8 mouse cellular contexts compared by ENCODE assay signal in genomic region chr5:108651823-108652222, GRCm38 (mm10). TPM values are rescaled to one million over a fixed set of nuclear protein-coding genes. Genes with fewer than 3 reads are reported as not detected.
A peak's percentile ranks its signal among the peaks of the same experiment; 100 is the strongest.
DNase-seq lines count a peak whose midpoint lies in the region; ATAC-seq and TF ChIP-seq lines count a peak whose summit lies in the region.

No protein-coding gene starts in this region.

- H3K9me3 ChIP-seq in forebrain, embryonic 13.5 days (replicated peaks), result no peaks in the 10 kb centered on the region
- H3K9me3 ChIP-seq in forebrain, embryonic 10.5 days, result no peaks in the 10 kb centered on the region
- H3K9me3 ChIP-seq in CH12.LX (replicated peaks; ENCODE audit: low read length), result no peaks in the 10 kb centered on the region
- no peaks in the 10 kb centered on the region for H3K9me3 ChIP-seq in heart, postnatal 0 days (replicated peaks; ENCODE audit: control insufficient read depth, low read length)

- H3K36me3 ChIP-seq in forebrain, embryonic 13.5 days (ENCODE audit: poor library complexity, severe bottlenecking), result peaks cover 93% of the 10 kb centered on the region
- peaks cover 99% of the 10 kb centered on the region for H3K36me3 ChIP-seq in forebrain, embryonic 10.5 days (replicated peaks)
- peaks cover 73 to 98% of the 10 kb centered on the region in 2 experiments for H3K36me3 ChIP-seq in CH12.LX (replicated peaks in 1 of 2; ENCODE audit: control insufficient read depth in 1 of 2, insufficient read depth in 1 of 2, low read length in 1 of 2)
- H3K36me3 ChIP-seq in heart, postnatal 0 days (replicated peaks; ENCODE audit: control insufficient read depth, insufficient read depth, low read length), result peaks cover 77% of the 10 kb centered on the region

- no peaks in the 10 kb centered on the region for H3K27me3 ChIP-seq in forebrain, embryonic 13.5 days
- H3K27me3 ChIP-seq in forebrain, embryonic 10.5 days (ENCODE audit: poor library complexity, severe bottlenecking), result no peaks in the 10 kb centered on the region
- H3K27me3 ChIP-seq in CH12.LX (replicated peaks), result no peaks in the 10 kb centered on the region
- no peaks in the 10 kb centered on the region for H3K27me3 ChIP-seq in heart, postnatal 0 days (ENCODE audit: control insufficient read depth, insufficient read depth, low read length)

- TF ChIP-seq EP300 in CH12.LX (IDR thresholded peaks at IDR 0.05; ENCODE audit: low read length), result no peak
- no peak for TF ChIP-seq EP300 in heart, postnatal 0 days (IDR thresholded peaks at IDR 0.05; ENCODE audit: low read depth)

- H3K79me2 ChIP-seq in CH12.LX (replicated peaks; ENCODE audit: control insufficient read depth, extremely low read depth, insufficient read depth, poor library complexity, severe bottlenecking), result no peaks in the 10 kb centered on the region

- H3K4me2 ChIP-seq in forebrain, embryonic 13.5 days, result no peak overlapping the region
- no peak overlapping the region for H3K4me2 ChIP-seq in CH12.LX (ENCODE audit: insufficient read depth, low read depth, poor library complexity, severe bottlenecking)
- H3K4me2 ChIP-seq in heart, postnatal 0 days (ENCODE audit: low read depth, low read length), result no peak overlapping the region

- no peak overlapping the region for H3K4me3 ChIP-seq in forebrain, embryonic 13.5 days
- no peak overlapping the region for H3K4me3 ChIP-seq in forebrain, embryonic 10.5 days
- no peak overlapping the region for H3K4me3 ChIP-seq in CH12.LX (replicated peaks in 1 of 3; ENCODE audit: low read depth in 2 of 3, low read length in 2 of 3, poor library complexity in 1 of 3)
- H3K4me3 ChIP-seq in heart, postnatal 0 days (ENCODE audit: low read depth, low read length), result no peak overlapping the region

- H3K4me1 ChIP-seq in forebrain, embryonic 13.5 days, result no peaks in the 10 kb centered on the region
- H3K4me1 ChIP-seq in forebrain, embryonic 10.5 days, result no peaks in the 10 kb centered on the region
- H3K4me1 ChIP-seq in CH12.LX (ENCODE audit: control insufficient read depth in 1 of 2, insufficient read depth in 2 of 2), result no peaks in the 10 kb centered on the region
- no peaks in the 10 kb centered on the region for H3K4me1 ChIP-seq in heart, postnatal 0 days (ENCODE audit: control insufficient read depth, insufficient read depth)

- peak; percentile 50; the same call in 1 of the 2 replicates for ATAC-seq in forebrain, embryonic 13.5 days
- no peak; the same call in 1 of the 2 replicates for ATAC-seq in heart, postnatal 0 days (ENCODE audit: insufficient read depth, low read depth)
- ATAC-seq in megakaryocyte, adult 5-6 weeks (ENCODE audit: poor library complexity, severe bottlenecking), result peak; percentile 86

- no peak for DNase-seq in forebrain, embryonic 10.5 days (ENCODE audit: extremely low spot score, low spot score)
- DNase-seq in CH12.LX (ENCODE audit: extremely low read depth), result peak; percentile 57
- peak; percentile 81 for DNase-seq in cerebellum, adult 8-10 months
- no peak for DNase-seq in heart, postnatal 0 days (ENCODE audit: low spot score)
- DNase-seq in kidney, postnatal 25 days, result peak; percentile 79 to 88
- DNase-seq in spleen, postnatal 4 days (ENCODE audit: low spot score in 2 of 2), result peak; percentile 52 to 66

- H3K9ac ChIP-seq in forebrain, embryonic 13.5 days, result no peak overlapping the region
- H3K9ac ChIP-seq in CH12.LX (ENCODE audit: insufficient read depth, low read depth), result no peak overlapping the region
- no peak overlapping the region for H3K9ac ChIP-seq in heart, postnatal 0 days (replicated peaks; ENCODE audit: low read depth, low read length)

- dilution Hi-C loops in CH12.LX (cut with MboI; ENCODE audit: extremely low pct_ligation_motif_present, extremely low pct_unique_long_range_greater_than_20kb, low sequenced_read_pairs), result no loop called here

- TF ChIP-seq CTCF in CH12.LX (conservative IDR thresholded peaks at IDR 0.05 in 1 of 2, IDR thresholded peaks at IDR 0.05 in 1 of 2; ENCODE audit: low read depth in 2 of 2, low read length in 2 of 2), result peak; percentile 11 to 93; a peak in 2 of 4 replicates
- peak; percentile 69 for TF ChIP-seq CTCF in heart, postnatal 0 days (IDR thresholded peaks at IDR 0.05; ENCODE audit: low read depth)

- in situ Hi-C loops in CH12.LX (cut with MboI; ENCODE audit: low pct_ligation_motif_present, low pct_unique_long_range_greater_than_20kb, low sequenced_read_pairs), result loop anchor here (25.0 kb wide), 1 partner anchor 215 kb away; the partner anchor contains the start of genes Atp5k and Mfsd7a

- no peak overlapping the region for H3K27ac ChIP-seq in forebrain, embryonic 13.5 days
- no peak overlapping the region for H3K27ac ChIP-seq in forebrain, embryonic 10.5 days
- H3K27ac ChIP-seq in CH12.LX (ENCODE audit: insufficient read depth, low read depth), result no peak overlapping the region
- H3K27ac ChIP-seq in heart, postnatal 0 days (ENCODE audit: low read depth), result no peak overlapping the region

- TF ChIP-seq POLR2A in CH12.LX (IDR thresholded peaks at IDR 0.05; ENCODE audit: low read depth, low read length), result no peak

- TF ChIP-seq RAD21 in CH12.LX (IDR thresholded peaks at IDR 0.05; ENCODE audit: low read depth, low read length), result peak; percentile 76

- 56% methylated on average over 1 of the region's 1 CpGs for WGBS in forebrain, embryonic 13.5 days
- 56% methylated on average over 1 of the region's 1 CpGs for whole genome bisulfite sequencing in forebrain, embryonic 10.5 days
- 45% methylated on average over 1 of the region's 1 CpGs for WGBS in heart, postnatal 0 days

TF ChIP-seq in CH12.LX, 34 proteins besides CTCF, POLR2A, EP300 and RAD21:
- no peak for TF ChIP-seq MAFK (IDR thresholded peaks at IDR 0.05; ENCODE audit: insufficient replicate concordance, low read length)
- no peak for TF ChIP-seq RCOR1 (conservative IDR thresholded peaks at IDR 0.05; ENCODE audit: low read depth, low read length)
- TF ChIP-seq SMC3 (IDR thresholded peaks at IDR 0.05; ENCODE audit: low read depth, low read length), result peak; percentile 68
- TF ChIP-seq ZMIZ1 (IDR thresholded peaks at IDR 0.05; ENCODE audit: low read depth, low read length), result no peak
TF ChIP-seq in CH12.LX: peak in this region for 1.

RNA-seq across cellular contexts. Expression of gene Idua, which starts 8.3 kb away (rescaled TPM):
- 7.7 and 7.9 TPM in 2 replicates for polyA plus RNA-seq in forebrain, embryonic 13.5 days (2015; fragmentation: Nextera tagmentation; extraction: Ambion mirVana)
- 10.2 and 11.0 TPM in 2 replicates for polyA plus RNA-seq in forebrain, embryonic 10.5 days (2016; fragmentation: Nextera tagmentation; extraction: Ambion mirVana)
- 4.0 and 5.8 TPM in 2 replicates for total RNA-seq in CH12.LX (2012; rRNA removed)
- 2.1 and 2.3 TPM in 2 replicates for total RNA-seq in CH12.LX (2014; rRNA removed)
- polyA plus RNA-seq in CH12.LX (2012; ENCODE audit: insufficient read length, low read depth), result 10.6 and 10.8 TPM in 2 replicates
- total RNA-seq in heart, postnatal 0 days (2014; rRNA removed; ENCODE audit: low replicate concordance), result 8.9 and 25.6 TPM in 2 replicates
- 9.0 and 9.6 TPM in 2 replicates for polyA plus RNA-seq in heart, postnatal 0 days (2015; fragmentation: Nextera tagmentation; extraction: Ambion mirVana)
- 14.0 and 17.4 TPM in 2 replicates for total RNA-seq in megakaryocyte, adult 5-6 weeks (2015)
- 6.3 and 9.9 TPM in 2 replicates for total RNA-seq in megakaryocyte, adult 5-6 weeks (2017)

RNA-seq across cellular contexts. Expression of gene Dgkq, which starts 17.6 kb away (rescaled TPM):
- 13.7 and 19.0 TPM in 2 replicates for polyA plus RNA-seq in forebrain, embryonic 13.5 days (2015; fragmentation: Nextera tagmentation; extraction: Ambion mirVana)
- 11.3 and 13.3 TPM in 2 replicates for polyA plus RNA-seq in forebrain, embryonic 10.5 days (2016; fragmentation: Nextera tagmentation; extraction: Ambion mirVana)
- total RNA-seq in CH12.LX (2012; rRNA removed) (8.5 and 9.1 TPM in 2 replicates), CH12.LX (2014; rRNA removed) (3.7 and 5.5 TPM in 2 replicates)
- polyA plus RNA-seq in CH12.LX (2012; ENCODE audit: insufficient read length, low read depth), result 4.4 and 5.0 TPM in 2 replicates
- 11.9 and 34.7 TPM in 2 replicates for total RNA-seq in heart, postnatal 0 days (2014; rRNA removed; ENCODE audit: low replicate concordance)
- 2.9 and 3.0 TPM in 2 replicates for polyA plus RNA-seq in heart, postnatal 0 days (2015; fragmentation: Nextera tagmentation; extraction: Ambion mirVana)
- 5.2 and 5.9 TPM in 2 replicates for total RNA-seq in megakaryocyte, adult 5-6 weeks (2015)
- 6.8 and 15.6 TPM in 2 replicates for total RNA-seq in megakaryocyte, adult 5-6 weeks (2017)

RNA-seq across cellular contexts. Expression of gene Tmem175, which starts 22.3 kb away (rescaled TPM):
- 19.9 and 20.0 TPM in 2 replicates for polyA plus RNA-seq in forebrain, embryonic 13.5 days (2015; fragmentation: Nextera tagmentation; extraction: Ambion mirVana)
- 17.6 TPM in 2 replicates for polyA plus RNA-seq in forebrain, embryonic 10.5 days (2016; fragmentation: Nextera tagmentation; extraction: Ambion mirVana)
- 15.5 and 20.3 TPM in 2 replicates for total RNA-seq in CH12.LX (2012; rRNA removed)
- total RNA-seq in CH12.LX (2014; rRNA removed), result 18.3 and 25.4 TPM in 2 replicates
- polyA plus RNA-seq in CH12.LX (2012; ENCODE audit: insufficient read length, low read depth), result 20.0 and 21.4 TPM in 2 replicates
- 16.3 and 24.5 TPM in 2 replicates for total RNA-seq in heart, postnatal 0 days (2014; rRNA removed; ENCODE audit: low replicate concordance)
- polyA plus RNA-seq in heart, postnatal 0 days (2015; fragmentation: Nextera tagmentation; extraction: Ambion mirVana), result 12.3 and 14.5 TPM in 2 replicates
- total RNA-seq in megakaryocyte, adult 5-6 weeks (2015), result 18.7 and 21.5 TPM in 2 replicates
- total RNA-seq in megakaryocyte, adult 5-6 weeks (2017), result 8.7 and 11.7 TPM in 2 replicates

RNA-seq across cellular contexts. Expression of gene Gak, which starts 22.3 kb away (rescaled TPM):
- polyA plus RNA-seq in forebrain, embryonic 13.5 days (2015; fragmentation: Nextera tagmentation; extraction: Ambion mirVana), result 45.3 and 50.5 TPM in 2 replicates
- 62.8 and 64.2 TPM in 2 replicates for polyA plus RNA-seq in forebrain, embryonic 10.5 days (2016; fragmentation: Nextera tagmentation; extraction: Ambion mirVana)
- total RNA-seq in CH12.LX (2012; rRNA removed), result 61.6 and 67.3 TPM in 2 replicates
- total RNA-seq in CH12.LX (2014; rRNA removed), result 49.9 and 50.7 TPM in 2 replicates
- 59.0 and 65.2 TPM in 2 replicates for polyA plus RNA-seq in CH12.LX (2012; ENCODE audit: insufficient read length, low read depth)
- total RNA-seq in heart, postnatal 0 days (2014; rRNA removed; ENCODE audit: low replicate concordance), result 29.4 and 48.9 TPM in 2 replicates
- 13.4 and 15.0 TPM in 2 replicates for polyA plus RNA-seq in heart, postnatal 0 days (2015; fragmentation: Nextera tagmentation; extraction: Ambion mirVana)
- total RNA-seq in megakaryocyte, adult 5-6 weeks (2015), result 78.9 and 80.8 TPM in 2 replicates
- 110 and 120 TPM in 2 replicates for total RNA-seq in megakaryocyte, adult 5-6 weeks (2017)

RNA-seq across cellular contexts. Expression of gene Slc26a1, which starts 23.5 kb away (rescaled TPM):
- polyA plus RNA-seq in forebrain, embryonic 13.5 days (2015; fragmentation: Nextera tagmentation; extraction: Ambion mirVana), result 1.5 and 1.6 TPM in 2 replicates
- 0.77 and 1.0 TPM in 2 replicates for polyA plus RNA-seq in forebrain, embryonic 10.5 days (2016; fragmentation: Nextera tagmentation; extraction: Ambion mirVana)
- 0.08 TPM in 2 replicates for total RNA-seq in CH12.LX (2012; rRNA removed)
- not detected in 2 replicates for total RNA-seq in CH12.LX (2014; rRNA removed)
- 0.07 and 0.11 TPM in 2 replicates for polyA plus RNA-seq in CH12.LX (2012; ENCODE audit: insufficient read length, low read depth)
- 0.08 TPM in 1 of 2 replicates, not detected in the other for total RNA-seq in heart, postnatal 0 days (2014; rRNA removed; ENCODE audit: low replicate concordance)
- polyA plus RNA-seq in heart, postnatal 0 days (2015; fragmentation: Nextera tagmentation; extraction: Ambion mirVana), result 0.11 and 0.23 TPM in 2 replicates
- 0.02 and 0.57 TPM in 2 replicates for total RNA-seq in megakaryocyte, adult 5-6 weeks (2015)
- total RNA-seq in megakaryocyte, adult 5-6 weeks (2017), result 0.04 and 0.77 TPM in 2 replicates

Comparison
In these comparisons a context has a peak if more than half of its experiments do, and no peak if none do; other contexts are left out.
1. DNase-seq: peak in CH12.LX (single experiment), cerebellum, adult 8-10 months (single experiment), kidney, postnatal 25 days (2 of 2) and spleen, postnatal 4 days (2 of 2); none in forebrain, embryonic 10.5 days (single experiment) and heart, postnatal 0 days (single experiment).